Mouse (Mus musculus): ENCODE results near the gene Eno1.

Gene Eno1

DNA sequence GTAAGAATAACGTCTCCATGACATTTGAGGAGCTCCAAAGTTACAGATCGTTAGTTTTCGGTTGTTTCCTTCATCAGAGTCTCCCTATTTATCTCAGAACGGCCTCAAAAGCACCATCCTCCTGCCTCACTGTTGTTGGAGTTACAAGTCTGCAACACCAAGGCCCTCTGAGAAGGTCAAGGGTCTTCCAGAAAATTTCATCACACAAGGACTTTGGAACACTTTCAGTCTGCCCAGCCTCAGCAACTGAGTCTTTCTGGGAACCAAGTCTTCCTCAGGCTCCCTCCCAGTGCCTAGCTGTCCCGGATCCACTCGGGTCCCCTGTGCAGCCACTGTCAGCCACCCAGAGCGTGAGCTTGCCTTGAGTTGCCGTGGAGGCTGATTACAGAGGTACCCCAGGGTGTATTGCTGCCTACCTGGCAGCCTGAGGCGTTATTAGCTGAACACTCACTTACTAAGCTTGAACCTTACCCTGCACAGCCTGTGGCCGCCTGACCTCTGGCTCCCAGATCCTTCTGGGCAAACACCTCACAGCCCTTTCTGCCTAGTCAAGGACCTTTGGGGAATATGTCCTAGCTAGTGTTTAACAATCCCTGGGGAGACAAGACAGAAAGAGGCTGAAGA, 15.4 kb upstream of the Eno1 start:
- in situ Hi-C loops (cut with MboI; ENCODE audit: low pct_unique_long_range_greater_than_20kb in 1 of 2, low sequenced_read_pairs in 2 of 2, unreplicated experiment in 1 of 2), result no loop called here

DNA sequence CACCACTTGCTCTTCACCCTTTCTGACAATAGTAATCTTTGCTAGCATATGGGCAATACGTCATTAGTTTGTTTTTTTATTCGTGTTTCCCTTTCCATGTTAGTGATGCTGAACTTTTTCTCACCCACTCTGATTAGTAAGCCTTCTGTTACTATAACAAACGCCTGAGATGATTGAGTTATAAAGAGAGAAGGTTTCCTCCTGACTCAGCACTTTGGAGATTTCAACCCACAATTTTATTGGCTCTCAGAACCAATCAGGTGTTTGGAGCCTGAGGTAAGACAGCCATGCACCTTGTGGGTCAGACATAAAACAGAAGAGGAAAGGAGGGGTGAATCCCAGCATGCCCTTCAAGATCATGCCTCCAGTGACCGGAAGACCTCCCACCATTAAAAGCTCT, 12.7 kb upstream of the Eno1 start:
- in situ Hi-C loops (cut with MboI; ENCODE audit: low pct_unique_long_range_greater_than_20kb in 1 of 2, low sequenced_read_pairs in 2 of 2, unreplicated experiment in 1 of 2), result no loop called here

DNA sequence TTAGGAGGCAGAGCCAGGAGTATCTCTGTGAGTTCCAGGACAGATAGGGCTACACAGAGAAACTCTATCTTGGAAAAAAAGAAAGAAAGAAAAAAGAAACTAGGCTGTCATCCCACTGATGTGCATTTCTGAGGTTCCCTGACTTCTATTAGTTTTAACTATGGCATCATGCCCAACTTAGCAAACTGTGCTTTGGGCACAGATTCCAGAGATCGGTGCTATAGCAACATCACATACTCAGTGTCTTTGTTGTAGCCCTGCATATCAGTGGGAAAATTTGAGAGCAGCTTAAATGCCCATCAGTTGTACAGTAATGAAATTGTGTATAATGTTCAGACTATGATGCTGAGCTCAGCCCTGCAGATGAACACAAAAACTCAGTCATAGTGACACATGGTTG, 10.8 kb upstream of the Eno1 start:
- in situ Hi-C loops (cut with MboI; ENCODE audit: low pct_unique_long_range_greater_than_20kb in 1 of 2, low sequenced_read_pairs in 2 of 2, unreplicated experiment in 1 of 2), result no loop called here

DNA sequence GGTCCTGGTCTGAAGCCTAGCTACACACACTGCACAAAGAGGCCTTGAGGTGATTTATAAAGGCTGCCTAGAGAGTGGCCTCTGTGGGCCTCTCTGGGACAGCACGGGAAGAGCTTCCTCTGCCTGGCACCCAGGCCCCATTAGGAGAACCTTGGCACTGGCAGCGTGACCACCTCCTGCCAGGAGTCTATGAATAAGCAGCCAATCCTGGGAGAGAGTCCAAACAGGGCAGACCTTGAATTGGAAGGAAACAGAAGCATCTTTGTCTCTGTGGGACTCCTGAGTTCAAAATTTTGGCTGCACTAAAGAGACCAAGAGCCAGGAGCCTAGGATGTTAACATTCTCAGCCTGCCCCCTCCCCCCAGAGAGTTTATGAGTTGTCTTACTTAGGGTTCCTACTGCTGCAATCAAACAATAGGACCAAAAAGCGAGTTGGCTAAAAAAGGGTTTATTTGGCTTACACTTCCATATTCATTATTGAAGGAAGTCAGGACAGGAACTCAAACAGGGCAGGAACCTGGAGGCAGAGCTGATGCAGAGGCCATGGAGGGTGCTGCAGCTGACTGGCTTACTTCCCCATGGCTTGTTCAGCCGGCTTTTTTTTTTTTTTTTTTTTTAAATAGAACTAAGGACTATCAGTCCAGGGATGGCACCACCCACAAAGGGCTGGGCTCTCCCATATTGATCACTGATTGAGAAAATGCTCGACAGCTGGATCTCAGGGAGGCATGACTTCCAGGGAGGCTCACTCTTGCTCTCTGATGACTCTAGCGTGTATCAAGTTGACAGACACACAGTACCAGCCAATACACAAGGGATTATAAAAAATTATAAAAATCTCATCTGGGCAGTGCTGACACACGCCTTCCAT, 9.5 kb upstream of the Eno1 start:
- in situ Hi-C loops (cut with MboI; ENCODE audit: low pct_unique_long_range_greater_than_20kb in 1 of 2, low sequenced_read_pairs in 2 of 2, unreplicated experiment in 1 of 2), result no loop called here

DNA sequence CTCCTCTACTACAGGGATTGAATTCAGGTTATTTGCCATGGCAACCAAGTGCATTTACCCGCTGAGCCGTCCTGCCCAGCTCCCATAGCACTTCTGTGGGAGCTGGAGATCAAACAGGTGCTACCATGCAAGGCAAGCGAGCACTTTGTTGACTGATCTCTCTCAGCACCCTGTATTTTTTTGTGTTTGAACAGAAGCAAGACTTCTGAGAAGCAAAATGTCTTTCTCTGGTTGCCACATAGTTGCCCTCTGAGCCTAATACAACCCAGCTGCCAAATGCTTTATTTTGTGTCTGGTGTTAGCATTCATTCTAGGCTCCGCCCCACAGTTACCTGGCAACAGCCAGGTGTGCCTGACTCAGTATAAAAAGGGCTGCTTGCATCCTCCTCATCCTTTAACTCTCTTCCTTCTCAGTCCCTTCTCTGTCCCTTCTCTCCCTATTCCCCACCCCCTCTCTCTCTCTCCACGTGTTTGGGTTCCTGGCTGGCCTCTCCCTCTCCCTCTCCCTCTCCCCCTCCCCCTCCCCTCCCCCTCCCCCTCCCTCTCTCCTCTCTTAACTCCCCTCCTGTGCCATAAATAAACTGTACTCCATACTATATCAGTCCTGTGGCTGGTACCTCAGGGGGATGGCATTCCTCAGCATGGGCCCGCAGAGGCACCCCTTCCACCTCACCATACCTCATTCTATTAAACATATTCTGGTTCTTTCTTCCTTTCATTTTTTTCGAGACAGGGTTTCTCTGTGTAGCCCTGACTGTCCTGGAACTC, 7.8 kb upstream of the Eno1 start:
- in situ Hi-C loops (cut with MboI; ENCODE audit: low pct_unique_long_range_greater_than_20kb in 1 of 2, low sequenced_read_pairs in 2 of 2, unreplicated experiment in 1 of 2), result no loop called here

DNA sequence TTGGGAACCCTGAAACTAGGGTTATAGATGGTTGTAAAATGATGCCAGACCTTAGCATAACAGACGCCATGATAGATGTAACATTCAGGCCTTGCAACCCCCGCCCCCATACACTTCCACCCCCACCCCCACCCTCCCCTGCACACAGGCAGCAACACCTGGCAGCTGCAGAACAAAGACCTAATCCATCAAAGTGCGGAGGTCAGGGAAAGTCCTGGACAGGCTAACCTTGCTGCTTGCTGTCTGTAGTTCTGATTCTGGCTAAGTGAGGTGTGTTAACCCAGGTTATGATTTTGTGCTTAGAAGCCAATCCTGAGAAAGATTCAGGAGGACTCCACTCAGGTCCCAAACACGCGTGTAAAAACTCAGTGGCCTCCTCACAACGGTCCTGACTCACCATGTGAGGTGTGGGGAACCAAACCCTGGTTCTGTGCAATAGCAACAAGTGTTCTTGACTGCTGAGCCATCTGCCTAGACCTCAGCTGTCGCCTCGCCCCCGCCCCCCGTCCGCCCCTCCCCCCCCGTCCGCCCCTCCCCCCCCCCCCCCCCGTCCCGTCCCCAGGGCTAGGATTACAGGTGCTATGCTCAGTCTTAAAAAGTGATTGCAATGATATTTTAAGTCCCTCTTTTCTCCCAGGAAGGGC, 6.7 kb upstream of the Eno1 start:
- in situ Hi-C loops (cut with MboI; ENCODE audit: low pct_unique_long_range_greater_than_20kb in 1 of 2, low sequenced_read_pairs in 2 of 2, unreplicated experiment in 1 of 2), result no loop called here

DNA sequence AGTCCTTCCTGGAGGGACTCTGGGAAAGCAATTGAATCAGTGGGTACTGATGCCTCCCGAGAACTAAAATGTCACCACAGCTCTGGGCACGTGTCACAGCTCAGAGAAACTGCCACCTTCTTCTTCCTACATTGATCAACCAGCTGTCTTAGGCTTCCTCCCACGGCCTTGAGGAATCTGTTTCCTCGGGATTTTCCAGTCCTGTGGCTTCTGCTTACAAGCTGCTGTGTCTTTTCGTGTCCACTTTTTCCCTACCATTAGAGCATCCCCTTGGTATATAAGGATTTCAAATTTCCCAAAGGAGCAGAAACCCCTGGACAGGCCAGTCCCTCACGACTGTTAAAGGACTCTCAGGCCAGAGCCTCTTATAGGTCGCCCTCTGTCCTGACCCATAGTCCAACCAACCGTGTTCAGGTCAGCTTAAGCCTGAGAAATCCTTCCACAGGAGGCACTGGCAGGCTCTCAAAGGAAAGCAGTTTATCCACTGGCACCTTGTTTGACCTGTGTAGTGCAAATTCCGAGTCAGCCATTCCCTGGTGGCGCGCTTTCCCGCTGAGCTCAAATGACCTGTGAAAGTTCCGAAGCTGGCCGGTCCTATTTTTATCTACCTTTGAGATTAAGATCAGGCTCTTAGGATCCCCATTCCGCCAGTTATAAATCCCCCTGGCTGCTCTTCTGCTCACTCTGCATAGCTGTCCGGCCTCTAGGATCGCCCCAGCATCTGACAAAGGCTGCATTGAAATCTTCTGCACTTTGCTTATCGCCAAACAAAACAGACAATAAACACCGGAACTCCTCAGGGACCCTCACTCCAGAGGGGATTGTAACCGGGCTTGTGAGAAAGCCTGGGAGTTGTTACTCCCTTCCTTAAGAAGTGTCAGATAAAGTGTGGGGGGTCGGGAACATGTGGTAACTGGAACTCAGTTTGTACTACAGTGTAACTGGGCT, 5.8 kb upstream of the Eno1 start:
- in situ Hi-C loops (cut with MboI; ENCODE audit: low pct_unique_long_range_greater_than_20kb in 1 of 2, low sequenced_read_pairs in 2 of 2, unreplicated experiment in 1 of 2), result no loop called here

DNA sequence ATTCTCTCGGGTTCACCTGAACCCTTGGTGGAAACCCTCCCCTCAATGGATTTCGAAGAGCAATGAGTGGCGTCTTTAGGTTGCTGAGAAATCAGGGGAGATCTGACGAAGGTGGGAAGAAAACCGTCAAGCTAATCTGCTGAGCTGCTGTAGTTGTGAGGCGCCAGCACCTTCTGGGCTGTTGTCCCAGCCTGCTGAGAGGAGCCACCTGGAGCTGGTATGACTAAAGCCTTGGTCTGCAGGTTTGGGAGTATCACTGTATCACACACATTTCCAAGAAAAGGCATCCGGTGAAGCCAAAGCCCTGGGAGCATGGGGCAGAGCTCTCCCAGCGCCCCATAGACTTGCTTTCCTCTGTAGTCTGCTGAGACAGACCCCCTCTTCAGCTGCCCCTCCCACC, 4.7 kb upstream of the Eno1 start:
- in situ Hi-C loops (cut with MboI; ENCODE audit: low pct_unique_long_range_greater_than_20kb in 1 of 2, low sequenced_read_pairs in 2 of 2, unreplicated experiment in 1 of 2), result no loop called here

DNA sequence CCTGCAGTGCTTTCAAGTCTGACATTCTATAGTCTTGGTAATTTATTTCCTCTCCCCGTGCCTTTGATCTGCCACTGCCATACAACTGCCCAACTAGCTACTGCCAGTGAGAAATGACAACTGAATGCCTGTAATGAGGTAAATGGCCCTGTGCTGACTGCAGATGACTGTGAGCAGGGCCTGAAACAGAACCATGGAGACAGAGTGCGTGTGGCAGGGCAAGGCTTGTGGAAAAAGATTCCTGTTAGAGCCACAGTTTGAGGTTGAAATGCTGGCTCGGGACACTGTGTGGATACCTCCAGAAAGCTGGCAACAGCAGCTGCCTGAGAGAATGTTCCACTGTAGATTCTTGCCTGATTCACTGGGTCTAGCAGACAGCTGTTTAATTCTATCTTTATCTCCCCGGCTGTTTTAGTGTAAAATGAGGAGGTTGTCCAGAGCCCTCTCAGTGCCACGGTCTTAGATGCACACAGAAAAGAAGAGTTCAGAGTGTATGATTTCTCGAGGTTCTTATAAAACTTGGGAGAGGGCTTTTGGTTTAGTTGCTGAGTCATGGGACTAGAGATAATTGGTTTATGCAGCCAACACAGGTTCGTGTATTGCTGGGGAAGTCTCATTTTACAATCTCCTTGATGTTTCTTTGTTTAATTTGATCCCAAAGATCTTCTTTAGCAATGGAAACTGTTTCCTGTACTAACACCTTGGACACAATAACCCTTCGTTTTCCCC, 1.8 kb upstream of the Eno1 start:
- in situ Hi-C loops (cut with MboI; ENCODE audit: low pct_unique_long_range_greater_than_20kb in 1 of 2, low sequenced_read_pairs in 2 of 2, unreplicated experiment in 1 of 2), result no loop called here

DNA sequence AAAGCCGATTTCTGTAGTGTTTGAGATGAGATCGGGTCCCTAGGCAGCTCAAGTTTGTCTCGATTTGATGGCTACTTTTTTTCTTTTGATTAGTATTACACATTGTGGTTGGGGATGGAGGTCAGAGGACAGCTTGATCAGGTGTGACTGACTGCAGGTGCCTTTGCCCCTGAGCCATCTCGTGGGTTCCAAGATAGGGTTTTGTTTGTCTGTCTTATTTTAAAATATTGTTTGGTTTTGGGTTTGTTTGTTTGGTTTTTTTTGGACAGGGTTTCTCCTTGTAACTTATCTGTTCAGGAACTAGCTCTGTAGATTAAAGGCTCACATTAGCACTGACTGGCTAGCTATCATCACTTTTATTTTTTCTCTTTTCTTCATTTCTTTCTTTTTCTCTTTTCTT, 936 bp upstream of the Eno1 start:
- in situ Hi-C loops (cut with MboI; ENCODE audit: low pct_unique_long_range_greater_than_20kb in 1 of 2, low sequenced_read_pairs in 2 of 2, unreplicated experiment in 1 of 2), result no loop called here

DNA sequence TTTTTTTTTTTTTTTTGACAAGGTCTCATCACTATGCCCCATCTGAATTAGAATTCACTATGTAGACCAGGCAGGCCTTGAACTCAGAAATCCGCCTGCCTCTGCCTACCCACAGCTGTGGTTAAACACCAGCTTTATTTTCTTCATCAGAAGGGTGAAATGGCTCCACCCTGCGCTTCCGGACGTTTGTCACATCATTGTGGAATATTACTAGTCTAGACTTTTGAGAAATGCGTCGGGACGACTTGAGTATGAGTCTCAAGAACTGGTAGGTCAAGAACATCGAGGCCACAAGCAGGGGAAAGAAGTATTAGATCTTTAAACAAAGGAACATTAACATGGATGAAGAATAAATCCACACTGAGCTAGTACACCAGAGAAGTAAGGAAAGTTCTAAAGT, 490 bp upstream of the Eno1 start:
- in situ Hi-C loops (cut with MboI; ENCODE audit: low pct_unique_long_range_greater_than_20kb in 1 of 2, low sequenced_read_pairs in 2 of 2, unreplicated experiment in 1 of 2), result no loop called here

DNA sequence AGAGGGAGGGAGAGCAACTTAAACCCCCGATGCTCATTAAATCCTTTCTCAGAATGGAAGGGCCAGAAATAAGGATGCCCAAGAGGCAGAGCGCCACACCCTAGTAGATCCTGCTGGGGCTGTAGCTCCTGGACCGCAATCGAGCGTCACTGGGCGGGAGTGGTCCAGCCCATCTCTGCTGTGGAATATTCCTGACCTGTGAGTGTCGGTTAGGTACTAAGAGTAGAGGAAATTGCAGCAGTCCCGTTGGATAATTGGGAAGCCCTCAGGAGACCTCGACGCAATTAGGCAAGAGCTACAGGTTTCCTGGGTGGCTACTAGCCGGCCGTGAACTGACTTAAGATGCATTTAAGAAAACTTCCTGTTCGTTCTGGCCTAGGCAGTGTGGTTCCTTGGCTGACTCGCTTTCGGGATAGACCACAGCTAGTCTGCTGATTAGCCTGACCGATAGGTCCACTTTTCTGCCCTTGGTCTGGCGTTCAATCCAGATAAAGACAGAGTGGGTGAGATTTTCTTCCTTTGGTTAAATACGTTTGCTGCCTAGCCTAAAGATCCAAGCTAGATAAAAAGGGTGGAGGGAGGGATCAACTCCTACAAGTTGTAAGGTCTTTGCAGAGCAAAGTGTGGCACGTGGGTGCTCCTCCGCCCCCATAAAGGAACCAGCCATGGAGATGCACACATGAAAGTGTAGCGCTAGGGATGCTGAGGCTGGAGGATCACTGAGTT, 1.3 kb downstream of the Eno1 start:
- in situ Hi-C loops (cut with MboI; ENCODE audit: low pct_unique_long_range_greater_than_20kb in 1 of 2, low sequenced_read_pairs in 2 of 2, unreplicated experiment in 1 of 2), result no loop called here

DNA sequence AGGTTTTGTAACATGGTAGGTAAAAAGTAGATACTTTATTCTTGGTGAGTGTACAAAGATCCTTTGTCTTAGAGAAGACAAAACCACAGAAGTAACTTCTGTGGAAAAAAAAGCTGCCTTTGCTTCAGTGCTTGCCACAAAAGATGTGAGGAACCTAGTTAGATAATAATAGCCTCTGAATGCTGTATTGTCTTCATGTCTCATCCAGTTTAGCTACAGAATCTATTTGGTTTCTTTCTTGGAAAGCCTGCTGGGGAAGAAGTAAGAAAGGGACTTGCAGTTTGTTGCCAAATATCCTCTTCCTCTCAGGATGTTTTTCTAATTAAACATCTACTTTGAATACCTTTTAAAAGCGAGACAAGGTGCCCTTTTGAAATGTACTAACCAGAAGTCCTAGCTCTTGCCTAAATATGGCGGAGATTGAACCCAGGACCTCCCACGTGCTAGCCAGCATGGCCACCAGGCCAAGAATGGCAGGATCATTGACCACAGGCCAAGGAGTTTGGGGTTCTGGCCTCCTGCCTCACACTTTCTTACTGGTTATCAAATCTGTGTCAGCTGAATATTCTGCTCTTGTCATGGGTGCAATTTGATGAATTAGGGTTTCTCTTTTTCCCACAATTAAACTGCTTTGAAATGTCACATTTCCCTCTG, 2.0 kb downstream of the Eno1 start:
- in situ Hi-C loops (cut with MboI; ENCODE audit: low pct_unique_long_range_greater_than_20kb in 1 of 2, low sequenced_read_pairs in 2 of 2, unreplicated experiment in 1 of 2), result no loop called here

DNA sequence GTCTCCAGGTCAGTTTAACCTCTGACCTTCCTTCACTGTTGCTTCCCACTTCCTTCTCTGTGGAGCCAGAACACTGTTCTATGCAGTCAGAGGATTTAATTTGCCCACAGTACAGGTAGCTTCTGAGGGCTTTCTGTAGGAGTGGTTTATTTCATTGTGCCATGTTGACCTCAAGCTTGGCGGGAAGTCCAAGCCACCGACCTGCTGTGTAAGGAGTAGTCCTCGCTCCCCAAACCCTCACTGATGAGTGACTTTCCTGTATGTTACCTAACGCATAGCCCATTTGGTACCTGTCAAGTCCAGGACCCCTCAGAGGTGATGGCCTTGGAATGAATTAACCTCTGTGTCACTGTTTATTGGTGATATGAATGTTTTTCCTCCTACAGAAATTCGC, 2.6 kb downstream of the Eno1 start:
- in situ Hi-C loops (cut with MboI; ENCODE audit: low pct_unique_long_range_greater_than_20kb in 1 of 2, low sequenced_read_pairs in 2 of 2, unreplicated experiment in 1 of 2), result no loop called here

DNA sequence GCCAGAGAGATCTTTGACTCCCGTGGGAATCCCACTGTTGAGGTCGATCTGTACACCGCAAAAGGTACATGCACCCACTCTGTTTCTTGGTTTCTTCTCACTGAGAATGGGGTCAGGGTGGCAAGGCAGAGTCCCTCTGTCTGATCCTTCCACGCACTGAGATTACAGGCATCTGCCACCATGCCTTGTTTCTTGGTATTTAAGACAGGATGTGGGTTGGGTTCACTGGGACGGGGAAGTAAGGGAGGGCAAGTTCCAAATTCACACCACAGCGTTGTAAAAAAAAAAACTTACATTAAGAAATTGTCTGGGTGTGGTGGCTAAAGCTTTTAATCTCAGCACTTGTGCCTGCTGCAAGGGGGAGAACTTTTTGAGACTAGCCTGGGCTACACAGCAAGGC, 3.0 kb downstream of the Eno1 start:
- in situ Hi-C loops (cut with MboI; ENCODE audit: low pct_unique_long_range_greater_than_20kb in 1 of 2, low sequenced_read_pairs in 2 of 2, unreplicated experiment in 1 of 2), result no loop called here

DNA sequence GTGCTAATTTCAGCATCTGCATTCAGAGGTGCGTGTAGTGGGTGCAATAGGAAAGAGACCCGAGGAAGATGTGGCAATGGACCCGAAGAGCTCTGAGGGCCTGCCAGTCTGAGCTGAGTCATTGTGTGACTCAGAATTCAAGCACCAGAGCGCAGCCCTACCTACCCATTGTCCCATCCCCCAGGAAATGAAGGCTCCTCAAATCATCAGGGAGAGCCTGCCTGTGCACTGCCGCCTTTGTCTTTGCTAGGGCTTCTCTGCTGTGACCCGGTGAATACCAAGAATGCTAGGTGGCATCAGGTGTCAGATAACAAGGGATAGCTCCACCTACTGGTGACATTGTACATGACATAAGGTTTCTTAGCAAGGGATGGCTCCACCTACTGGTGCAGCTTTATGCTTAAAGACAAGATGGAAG, 3.4 kb downstream of the Eno1 start:
- in situ Hi-C loops (cut with MboI; ENCODE audit: low pct_unique_long_range_greater_than_20kb in 1 of 2, low sequenced_read_pairs in 2 of 2, unreplicated experiment in 1 of 2), result no loop called here
